Mouse (Mus musculus) midbrain, postnatal 0 days (tissue): ENCODE measurements at regions not wholly inside any gene's neighbourhood (a gene's known extent, or its start where the extent isn't known, plus 50 kb on each side); places are given as distances from the start of the nearest gene placed in this dataset.

Experiments
- ATAC-seq: fragments of 200-750 bp; cut with Nextera tagmentation; 2 replicates; pipeline ENCODE4 v1.8.0; 2017; ENCODE audit warnings: moderate number of reproducible peaks, mild to moderate bottlenecking, moderate TSS enrichment, moderate library complexity; ENCODE audit not compliant: low FRiP score
- DNase-seq: peaks from one replicate; pipeline ENCODE4 v3.0.0-alpha.2; 2015; ENCODE audit warnings: low spot score
- H3K27ac ChIP-seq: fragments of 300-500 bp; sonication (generic); 2 replicates; pipeline ENCODE4 v1.5.1; 2014; ENCODE audit warnings: low read depth, mild to moderate bottlenecking, low read length, mixed read lengths
- H3K27me3 ChIP-seq: fragments of 300-500 bp; sonication (generic); 2 replicates; pipeline ENCODE4 v1.6.1; 2014; ENCODE audit warnings: low read length, control low read depth, mixed read lengths; ENCODE audit not compliant: insufficient read depth
- H3K36me3 ChIP-seq: fragments of 300-500 bp; sonication (generic); 2 replicates; pipeline ENCODE4 v1.6.1; 2014; ENCODE audit warnings: low read length, control low read depth, mixed read lengths; ENCODE audit not compliant: insufficient read depth
- H3K4me1 ChIP-seq: fragments of 300-500 bp; sonication (generic); 2 replicates; pipeline ENCODE4 v1.6.1; 2014; ENCODE audit warnings: mild to moderate bottlenecking, control low read depth, antibody characterized with exemption, low read length, mixed read lengths; ENCODE audit not compliant: insufficient read depth
- H3K4me2 ChIP-seq: fragments of 300-500 bp; sonication (generic); 2 replicates; pipeline ENCODE4 v1.6.1; 2014; ENCODE audit warnings: low read depth, mild to moderate bottlenecking, low read length, mixed read lengths; ENCODE audit not compliant: poor library complexity, severe bottlenecking
- H3K4me3 ChIP-seq: fragments of 300-500 bp; sonication (generic); 2 replicates; pipeline ENCODE4 v1.5.1; 2014; ENCODE audit warnings: low read depth, mild to moderate bottlenecking, low read length, moderate library complexity
- H3K9ac ChIP-seq: fragments of 300-500 bp; sonication (generic); replicated peaks from 2 replicates; pipeline ENCODE4 v1.6.1; 2014; ENCODE audit warnings: mild to moderate bottlenecking, low read length, moderate library complexity, mixed read lengths; ENCODE audit not compliant: poor library complexity, severe bottlenecking
- H3K9me3 ChIP-seq: fragments of 300-500 bp; sonication (generic); 2 replicates; pipeline ENCODE4 v1.6.1; 2016; ENCODE audit warnings: low read length, control low read depth
- CTCF ChIP-seq: IDR thresholded peaks from 2 replicates; pipeline ENCODE4 v1.5.1; 2016; ENCODE audit warnings: antibody characterized with exemption, mild to moderate bottlenecking
- WGBS: fragments of 180-500 bp; shearing (Covaris S2); extraction: QIAGEN DNeasy Blood & Tissue Kit; methylation state at CpG from one replicate; pipeline ENCODE4 v1.1.7; 2014; 5-methylcytosine and 5-hydroxymethylcytosine counted together

DNA sequence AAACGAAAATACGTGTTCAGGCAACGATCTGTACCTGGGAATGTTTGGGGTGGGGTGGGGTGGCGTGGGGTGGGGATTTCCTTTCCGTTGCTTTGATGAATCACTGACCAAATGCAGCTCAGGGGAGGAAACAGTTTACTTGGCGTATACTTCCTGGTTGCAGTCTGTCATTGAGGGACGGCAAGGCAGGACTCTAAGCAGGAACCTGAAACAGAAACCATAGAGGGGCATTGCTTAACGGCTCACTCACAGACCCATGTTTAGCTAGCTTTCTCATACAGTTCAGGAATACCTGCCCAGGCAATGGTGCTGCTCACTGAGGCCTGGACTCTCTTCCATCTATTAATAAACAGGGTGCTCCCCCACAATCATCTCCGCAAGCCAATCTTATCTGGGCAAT is 55.1 kb upstream of the Smox start:
- H3K4me3 ChIP-seq, result no peak overlapping the region
- H3K27me3 ChIP-seq, result no peaks in the 10 kb centered on the region
- 86% methylated on average over 9 of the region's 9 CpGs for WGBS
- no peaks in the 10 kb centered on the region for H3K9me3 ChIP-seq
- H3K36me3 ChIP-seq, result no peaks in the 10 kb centered on the region
- H3K4me1 ChIP-seq, result no peaks in the 10 kb centered on the region
- H3K9ac ChIP-seq, result no peak overlapping the region
- no peak for TF ChIP-seq CTCF
- ATAC-seq (no peak), DNase-seq (no peak)
- no peak overlapping the region for H3K4me2 ChIP-seq
- H3K27ac ChIP-seq, result no peak overlapping the region

DNA sequence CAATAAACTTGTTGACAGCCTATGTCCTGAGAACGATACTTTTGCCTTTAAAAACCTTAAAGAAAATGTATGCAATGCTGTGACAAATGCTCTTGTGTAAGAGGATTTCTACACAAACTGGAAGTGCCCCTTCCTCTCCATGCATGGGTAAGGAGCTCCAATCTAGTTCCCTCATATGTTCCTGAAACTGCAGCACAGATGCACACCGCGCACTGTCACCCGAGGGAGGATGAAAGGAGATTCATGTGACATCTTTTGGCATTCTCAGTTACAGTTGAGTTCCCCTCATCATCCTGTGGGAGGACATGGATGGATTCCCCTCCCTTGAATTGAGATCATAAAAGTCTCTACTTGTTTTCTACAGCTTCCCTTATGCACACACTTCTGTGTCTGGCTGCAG is 60.8 kb upstream of the Smox start:
- Histone ChIP-seq H3K27ac (no peak overlapping the region), H3K4me3 (no peak overlapping the region), H3K4me1 (no peaks in the 10 kb centered on the region), H3K9ac (no peak overlapping the region), H3K4me2 (no peak overlapping the region), H3K27me3 (no peaks in the 10 kb centered on the region), H3K36me3 (no peaks in the 10 kb centered on the region), H3K9me3 (no peaks in the 10 kb centered on the region)
- 85% methylated on average over 4 of the region's 4 CpGs for WGBS
- no peak for ATAC-seq
- TF ChIP-seq CTCF, result no peak
- no peak for DNase-seq

DNA sequence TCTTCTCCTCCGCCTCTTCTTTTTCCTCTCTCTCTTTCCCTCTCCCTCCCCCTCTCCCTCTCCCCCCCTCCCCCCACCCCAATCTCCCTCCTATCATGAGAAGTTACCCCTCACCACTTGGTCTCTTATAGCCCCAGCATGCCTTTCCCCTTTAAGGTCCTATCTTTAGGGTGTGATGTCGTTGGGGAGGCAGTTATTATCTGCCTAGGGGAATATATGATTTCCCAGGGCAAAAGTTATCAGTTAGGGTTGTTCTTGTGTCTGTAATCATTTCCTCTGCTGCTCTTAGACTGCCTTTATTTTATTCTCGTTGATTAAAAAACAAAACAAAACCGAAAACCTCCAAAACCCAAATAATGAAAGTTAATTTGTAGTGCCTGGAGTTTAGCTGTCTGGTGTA is 63.2 kb upstream of the Smox start:
- no peak overlapping the region for H3K4me2 ChIP-seq

DNA sequence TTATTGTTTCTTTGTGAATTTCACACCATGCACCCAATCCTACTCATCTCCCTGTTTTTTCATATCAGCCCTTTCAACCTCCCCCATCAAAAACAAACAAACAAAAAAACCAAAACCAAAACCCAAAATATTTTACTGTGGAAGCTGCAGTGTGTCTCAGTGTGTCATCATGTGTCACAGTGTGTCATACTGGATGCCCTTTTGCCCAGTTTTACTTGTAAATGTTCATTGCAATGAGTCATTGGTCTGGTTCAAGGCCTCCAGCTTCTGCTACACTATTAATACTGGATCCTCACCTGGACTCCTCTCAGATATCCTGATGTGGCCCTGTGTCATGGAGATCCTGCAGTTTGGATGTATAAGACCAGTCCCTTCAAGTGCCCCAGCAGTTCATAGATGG is 64.4 kb upstream of the Smox start:
- Histone ChIP-seq H3K4me1 (no peaks in the 10 kb centered on the region), H3K9ac (no peak overlapping the region), H3K27ac (no peak overlapping the region), H3K4me3 (no peak overlapping the region), H3K9me3 (no peaks in the 10 kb centered on the region), H3K27me3 (no peaks in the 10 kb centered on the region), H3K4me2 (no peak overlapping the region), H3K36me3 (no peaks in the 10 kb centered on the region)
- DNase-seq (no peak), ATAC-seq (no peak)
- TF ChIP-seq CTCF, result no peak

More for the DNA sequence above, 63.2 kb upstream of the Smox start:
- H3K27me3 ChIP-seq, result no peaks in the 10 kb centered on the region
- H3K4me1 ChIP-seq, result no peaks in the 10 kb centered on the region
- no peak for ATAC-seq
- H3K9me3 ChIP-seq, result no peaks in the 10 kb centered on the region
- no peak overlapping the region for H3K9ac ChIP-seq
- no peaks in the 10 kb centered on the region for H3K36me3 ChIP-seq
- no peak overlapping the region for H3K27ac ChIP-seq
- DNase-seq, result no peak
- no peak for TF ChIP-seq CTCF
- 84% methylated on average over 4 of the region's 4 CpGs for WGBS
- H3K4me3 ChIP-seq, result no peak overlapping the region

DNA sequence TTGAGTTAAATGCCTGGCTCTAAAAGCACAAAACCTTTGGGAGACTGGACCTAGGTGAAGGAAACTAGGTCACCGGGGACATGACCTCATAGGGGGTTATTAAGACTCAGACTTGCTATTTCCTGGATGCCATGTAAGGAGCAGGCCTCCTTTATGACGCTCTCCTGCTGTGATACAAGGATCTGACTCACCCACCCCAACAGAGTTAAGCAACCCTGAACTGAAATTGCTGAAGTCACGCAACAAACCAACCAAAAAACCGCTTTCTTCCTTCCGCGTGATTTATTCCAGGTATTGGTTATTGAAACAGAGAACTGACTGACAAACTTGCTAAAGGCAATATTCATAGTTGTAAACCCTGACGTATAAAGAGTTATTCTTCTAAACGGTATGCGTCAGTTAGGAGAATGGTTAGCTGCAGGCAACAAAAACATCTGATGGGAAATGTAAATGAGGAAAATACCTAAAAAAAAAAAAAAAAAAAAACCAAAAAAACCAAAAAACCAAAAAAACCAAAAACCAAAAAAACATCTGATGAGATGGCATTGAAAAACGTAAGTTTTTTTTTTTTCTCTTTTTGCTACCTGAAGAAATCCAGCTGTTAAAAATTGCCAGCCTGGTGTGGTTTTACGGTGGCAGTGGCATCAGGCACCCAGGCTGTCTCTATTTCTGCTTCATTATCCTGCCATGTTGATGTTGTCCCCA is 67.5 kb upstream of the Smox start:
- Histone ChIP-seq H3K36me3 (no peaks in the 10 kb centered on the region), H3K27me3 (no peaks in the 10 kb centered on the region), H3K4me1 (no peaks in the 10 kb centered on the region), H3K9ac (no peak overlapping the region), H3K9me3 (no peaks in the 10 kb centered on the region), H3K4me3 (no peak overlapping the region), H3K27ac (no peak overlapping the region), H3K4me2 (no peak overlapping the region)
- 81% methylated on average over 11 of the region's 11 CpGs for WGBS
- DNase-seq (no peak), ATAC-seq (no peak)
- no peak for TF ChIP-seq CTCF

DNA sequence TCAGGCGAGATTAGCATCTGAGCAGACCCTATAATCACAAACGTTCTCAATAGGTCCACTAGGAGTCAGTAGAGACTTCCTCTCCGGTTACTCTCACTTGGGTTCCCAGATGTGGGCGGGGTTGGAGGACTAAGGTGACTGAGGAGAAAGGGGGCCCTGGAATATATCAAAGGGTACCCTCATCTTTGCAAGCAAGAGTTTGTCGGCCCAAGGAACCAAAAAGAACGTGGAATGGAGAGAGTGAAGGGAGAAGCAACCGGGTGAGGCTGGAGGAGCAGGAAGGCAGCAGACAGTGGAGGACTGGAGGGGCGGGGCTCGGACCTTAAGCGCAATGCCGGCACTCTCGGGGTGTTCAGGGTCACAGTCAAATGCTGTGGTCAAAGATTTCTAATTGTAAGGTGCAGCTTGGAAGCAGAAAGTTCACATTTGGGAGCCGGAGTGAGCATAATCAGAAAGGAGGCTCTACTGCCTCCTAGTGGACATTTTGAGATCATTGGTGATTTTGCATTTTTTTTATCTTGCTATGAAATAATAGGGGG is 68.3 kb upstream of the Smox start:
- H3K27ac ChIP-seq, result no peak overlapping the region

More for the DNA sequence above, 68.3 kb upstream of the Smox start:
- peak; percentile 90 for ATAC-seq
- Histone ChIP-seq H3K4me1 (no peaks in the 10 kb centered on the region), H3K9me3 (no peaks in the 10 kb centered on the region), H3K4me3 (peak overlapping the region; percentile 48), H3K9ac (peak overlapping the region; percentile 56; the same call in 1 of the 2 replicates), H3K4me2 (peak overlapping the region; percentile 77), H3K36me3 (no peaks in the 10 kb centered on the region), H3K27me3 (no peaks in the 10 kb centered on the region)
- peak; percentile 78 for TF ChIP-seq CTCF
- WGBS, result under 1% methylated on average over 13 of the region's 13 CpGs
- peak; percentile 89 for DNase-seq
